Mouse (Mus musculus) erythroblast, embryonic 14.5 days (primary cell): ENCODE results near the gene Dnm2.

Experiments
- GATA1 ChIP-seq: IDR thresholded peaks from 2 replicates; pipeline ENCODE4 v1.6.1; 2012; ENCODE audit warnings: low read length, inconsistent platforms, mixed read lengths
- TAL1 ChIP-seq: IDR thresholded peaks from 3 replicates; pipeline ENCODE4 v1.6.1; 2012; ENCODE audit warnings: low read length, inconsistent platforms, mixed read lengths

DNA sequence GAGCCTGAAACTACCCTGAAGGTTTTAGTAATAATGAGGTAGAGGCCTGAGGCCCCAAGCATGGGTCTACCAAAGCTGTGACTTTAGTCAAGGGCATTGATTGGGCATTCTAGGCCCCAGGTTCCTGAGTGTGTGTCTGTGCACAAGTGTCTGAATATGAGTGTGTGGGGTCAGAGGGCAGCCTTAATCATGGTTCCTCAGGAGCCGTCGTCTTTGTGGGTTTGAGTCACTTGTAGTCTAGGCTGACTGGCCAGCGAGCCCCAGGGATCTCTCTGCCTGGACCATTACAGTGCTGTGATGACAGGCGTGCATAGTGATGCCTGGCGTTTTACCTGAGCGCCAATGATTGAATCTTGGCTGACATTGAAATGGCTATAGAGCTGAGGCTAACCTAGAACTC is 3.5 kb downstream of the Dnm2 start:
- TF ChIP-seq GATA1 (no peak), TAL1 (no peak)
